8 mouse cellular contexts compared by ENCODE assay signal in genomic region chr8:4276111-4276465, GRCm38 (mm10). TPM values are rescaled to one million over a fixed set of nuclear protein-coding genes. Genes with fewer than 3 reads are reported as not detected.
DNase-seq lines count a peak whose midpoint lies in the region; ATAC-seq and TF ChIP-seq lines count a peak whose summit lies in the region.

No protein-coding gene starts in this region.

- H3K9ac ChIP-seq in heart, embryonic 15.5 days, result peak overlapping the region; percentile 80

- H3K9me3 ChIP-seq in heart, embryonic 15.5 days (replicated peaks), result no peaks in the 10 kb centered on the region
- H3K9me3 ChIP-seq in G1E (replicated peaks), result no peaks in the 10 kb centered on the region

- H3K4me2 ChIP-seq in heart, embryonic 15.5 days, result peak overlapping the region; percentile 82

- peak overlapping the region; percentile 79 for H3K4me3 ChIP-seq in heart, embryonic 15.5 days
- H3K4me3 ChIP-seq in G1E (ENCODE audit: low read depth, low read length), result peak overlapping the region; percentile 87
- peak overlapping the region; percentile 97 for H3K4me3 ChIP-seq in macrophage (ENCODE audit: inconsistent target)

- H3K27ac ChIP-seq in heart, embryonic 15.5 days, result peak overlapping the region; percentile 79
- H3K27ac ChIP-seq in macrophage, result 0 out of 2 replicates have a peak overlapping the region, but pooled peaks have one; percentile 7

- ATAC-seq in heart, embryonic 15.5 days (replicated peaks; ENCODE audit: insufficient number of reproducible peaks, insufficient read depth, low FRiP score, low read depth), result no peak; the same call in 1 of the 2 replicates
- no peak for ATAC-seq in G1E (ENCODE audit: extremely low read depth, insufficient number of reproducible peaks, low FRiP score, poor library complexity, severe bottlenecking)
- ATAC-seq in granulocyte monocyte progenitor cell, adult 5-6 weeks (replicated peaks; ENCODE audit: poor library complexity, severe bottlenecking), result peak; percentile 31; the same call in 1 of the 2 replicates
- no peak for ATAC-seq in megakaryocyte-erythroid progenitor cell, adult 5-6 weeks (replicated peaks; ENCODE audit: low FRiP score, low TSS enrichment, poor library complexity, severe bottlenecking)

- 25% methylated on average over 9 of the region's 9 CpGs for WGBS in heart, embryonic 15.5 days
- 28% methylated on average over 9 of the region's 9 CpGs for WGBS in macrophage (ENCODE audit: missing documents)

- H3K27me3 ChIP-seq in heart, embryonic 15.5 days, result no peaks in the 10 kb centered on the region
- no peaks in the 10 kb centered on the region for H3K27me3 ChIP-seq in G1E (ENCODE audit: insufficient read depth, low read length)

- peaks cover 13% of the 10 kb centered on the region for H3K4me1 ChIP-seq in heart, embryonic 15.5 days (replicated peaks)
- peaks cover 32% of the 10 kb centered on the region for H3K4me1 ChIP-seq in G1E (ENCODE audit: insufficient read depth, low read depth, low read length)

- H3K79me2 ChIP-seq in macrophage (ENCODE audit: inconsistent target), result peaks cover 38% of the 10 kb centered on the region

- DNase-seq in heart, postnatal 14 days, result no peak
- no peak for DNase-seq in G1E (ENCODE audit: low spot score)
- DNase-seq in left cerebral cortex, adult 8-10 months (ENCODE audit: low spot score in 2 of 2), result no peak
- no peak for DNase-seq in urinary bladder, postnatal 25 days (ENCODE audit: low spot score)

- H3K36me3 ChIP-seq in heart, embryonic 15.5 days, result peaks cover 26% of the 10 kb centered on the region
- H3K36me3 ChIP-seq in G1E (replicated peaks) (peaks cover 31% of the 10 kb centered on the region), macrophage (ENCODE audit: inconsistent target) (peaks cover 12% of the 10 kb centered on the region)

- intact Hi-C loops in heart, postnatal 14 days (cut with DNase I), result no loop called here

- TF ChIP-seq CTCF in G1E (IDR thresholded peaks at IDR 0.05; ENCODE audit: low read depth, low read length), result no peak

RNA-seq across cellular contexts. Expression of gene Timm44, which starts 0.4 kb away (rescaled TPM):
- 59.5 and 60.2 TPM in 2 replicates for polyA plus RNA-seq in heart, embryonic 15.5 days (2015; fragmentation: Nextera tagmentation; extraction: Ambion mirVana)
- total RNA-seq in heart, postnatal 14 days (2021), result 100 to 1,000 TPM; 110 to 117 TPM
- total RNA-seq in G1E (2014; fragmentation: Nextera tagmentation), result 81.8 and 94.6 TPM in 2 replicates
- 113 and 123 TPM in 2 replicates for total RNA-seq in G1E (2017)
- 65.3 and 81.1 TPM in 2 replicates for polyA plus RNA-seq in G1E (2012)
- total RNA-seq in granulocyte monocyte progenitor cell, adult 5-6 weeks (2014; fragmentation: Nextera tagmentation), result 72.1 and 74.5 TPM in 2 replicates
- total RNA-seq in granulocyte monocyte progenitor cell, adult 5-6 weeks (2017), result 113 and 128 TPM in 2 replicates
- total RNA-seq in macrophage (2018; cell fraction: chromatin; rRNA removed), result 100 to 1,000 TPM; 123 to 245 (median 190) TPM
- total RNA-seq in macrophage (2018; cell fraction: cytosol; rRNA removed), result 10 to 100 TPM; 27.7 to 46.0 (median 36.2) TPM
- 100 to 1,000 TPM in 6 of 26 experiments, 10 to 100 TPM in 20; 57.5 to 127 (median 88.8) TPM for total RNA-seq in macrophage (2018; cell fraction: nucleus; rRNA removed)
- polyA plus RNA-seq in macrophage (2018), result 41.5 to 47.7 TPM (median 45.0 TPM) in 3 replicates
- total RNA-seq in left cerebral cortex, adult 8-10 months (2022), result 10 to 100 TPM; 62.8 to 72.5 (median 66.8) TPM
- total RNA-seq in megakaryocyte-erythroid progenitor cell, adult 5-6 weeks (2014; fragmentation: Nextera tagmentation), result 72.7 and 139 TPM in 2 replicates
- 155 and 191 TPM in 2 replicates for total RNA-seq in megakaryocyte-erythroid progenitor cell, adult 5-6 weeks (2017)

RNA-seq across cellular contexts. Expression of gene Ctxn1, which starts 17.0 kb away (rescaled TPM):
- 27.8 and 37.3 TPM in 2 replicates for polyA plus RNA-seq in heart, embryonic 15.5 days (2015; fragmentation: Nextera tagmentation; extraction: Ambion mirVana)
- 1 to 10 TPM; 2.0 to 2.2 TPM for total RNA-seq in heart, postnatal 14 days (2021)
- 2.1 TPM in 1 of 2 replicates, not detected in the other for total RNA-seq in G1E (2014; fragmentation: Nextera tagmentation)
- total RNA-seq in G1E (2017), result 0.11 and 0.29 TPM in 2 replicates
- polyA plus RNA-seq in G1E (2012), result 1.6 and 2.0 TPM in 2 replicates
- 3.8 and 3.9 TPM in 2 replicates for total RNA-seq in granulocyte monocyte progenitor cell, adult 5-6 weeks (2014; fragmentation: Nextera tagmentation)
- 0.60 TPM in 1 of 2 replicates, not detected in the other for total RNA-seq in granulocyte monocyte progenitor cell, adult 5-6 weeks (2017)
- 1 to 10 TPM in 20 of 26 experiments, under 1 TPM in 5, not detected in 1; 0.62 to 3.9 (median 1.5) TPM for total RNA-seq in macrophage (2018; cell fraction: chromatin; rRNA removed)
- under 1 TPM in 16 of 26 experiments, not detected in 10; 0.11 to 0.37 (median 0.23) TPM for total RNA-seq in macrophage (2018; cell fraction: cytosol; rRNA removed)
- total RNA-seq in macrophage (2018; cell fraction: nucleus; rRNA removed), result 1 to 10 TPM in 19 of 26 experiments, under 1 TPM in 6, not detected in 1; 0.44 to 3.6 (median 1.6) TPM
- not detected in 3 replicates for polyA plus RNA-seq in macrophage (2018)
- total RNA-seq in left cerebral cortex, adult 8-10 months (2022), result 100 to 1,000 TPM; 515 to 546 (median 526) TPM
- total RNA-seq in megakaryocyte-erythroid progenitor cell, adult 5-6 weeks (2014; fragmentation: Nextera tagmentation), result 0.63 TPM in 1 of 2 replicates, not detected in the other
- not detected in 2 replicates for total RNA-seq in megakaryocyte-erythroid progenitor cell, adult 5-6 weeks (2017)

RNA-seq across cellular contexts. Expression of gene Snapc2, which starts 23.2 kb away (rescaled TPM):
- polyA plus RNA-seq in heart, embryonic 15.5 days (2015; fragmentation: Nextera tagmentation; extraction: Ambion mirVana), result 37.7 and 47.0 TPM in 2 replicates
- 10 to 100 TPM; 14.4 to 14.5 TPM for total RNA-seq in heart, postnatal 14 days (2021)
- total RNA-seq in G1E (2014; fragmentation: Nextera tagmentation), result 10.6 and 10.9 TPM in 2 replicates
- total RNA-seq in G1E (2017), result 9.1 and 13.5 TPM in 2 replicates
- polyA plus RNA-seq in G1E (2012), result 49.5 and 66.0 TPM in 2 replicates
- total RNA-seq in granulocyte monocyte progenitor cell, adult 5-6 weeks (2014; fragmentation: Nextera tagmentation), result 14.4 and 14.5 TPM in 2 replicates
- total RNA-seq in granulocyte monocyte progenitor cell, adult 5-6 weeks (2017), result 12.5 and 14.5 TPM in 2 replicates
- 10 to 100 TPM in 1 of 26 experiments, 1 to 10 TPM in 25; 1.2 to 35.4 (median 3.9) TPM for total RNA-seq in macrophage (2018; cell fraction: chromatin; rRNA removed)
- total RNA-seq in macrophage (2018; cell fraction: cytosol; rRNA removed), result 10 to 100 TPM in 25 of 26 experiments, 1 to 10 TPM in 1; 9.6 to 20.7 (median 15.3) TPM
- 10 to 100 TPM in 3 of 26 experiments, 1 to 10 TPM in 23; 2.7 to 11.6 (median 6.3) TPM for total RNA-seq in macrophage (2018; cell fraction: nucleus; rRNA removed)
- polyA plus RNA-seq in macrophage (2018), result 8.9 to 16.2 TPM (median 13.4 TPM) in 3 replicates
- 10 to 100 TPM; 36.2 to 40.5 (median 39.0) TPM for total RNA-seq in left cerebral cortex, adult 8-10 months (2022)
- total RNA-seq in megakaryocyte-erythroid progenitor cell, adult 5-6 weeks (2014; fragmentation: Nextera tagmentation), result 15.4 and 23.7 TPM in 2 replicates
- 14.0 and 19.6 TPM in 2 replicates for total RNA-seq in megakaryocyte-erythroid progenitor cell, adult 5-6 weeks (2017)

RNA-seq across cellular contexts. Expression of gene Tgfbr3l, which starts 28.1 kb away (rescaled TPM):
- polyA plus RNA-seq in heart, embryonic 15.5 days (2015; fragmentation: Nextera tagmentation; extraction: Ambion mirVana), result 3.0 and 3.3 TPM in 2 replicates
- total RNA-seq in heart, postnatal 14 days (2021), result 1 to 10 TPM; 3.0 to 4.3 TPM
- total RNA-seq in G1E (2014; fragmentation: Nextera tagmentation), result 20.1 and 21.3 TPM in 2 replicates
- 2.8 and 4.5 TPM in 2 replicates for total RNA-seq in G1E (2017)
- 34.8 and 35.0 TPM in 2 replicates for polyA plus RNA-seq in G1E (2012)
- total RNA-seq in granulocyte monocyte progenitor cell, adult 5-6 weeks (2014; fragmentation: Nextera tagmentation), result 13.1 and 17.0 TPM in 2 replicates
- 2.4 and 2.8 TPM in 2 replicates for total RNA-seq in granulocyte monocyte progenitor cell, adult 5-6 weeks (2017)
- total RNA-seq in macrophage (2018; cell fraction: chromatin; rRNA removed), result 10 to 100 TPM in 23 of 26 experiments, 1 to 10 TPM in 3; 7.1 to 36.8 (median 19.0) TPM
- total RNA-seq in macrophage (2018; cell fraction: cytosol; rRNA removed), result 1 to 10 TPM in 5 of 26 experiments, under 1 TPM in 16, not detected in 5; 0.05 to 2.7 (median 0.40) TPM
- total RNA-seq in macrophage (2018; cell fraction: nucleus; rRNA removed), result 10 to 100 TPM in 18 of 26 experiments, 1 to 10 TPM in 8; 5.1 to 24.4 (median 12.6) TPM
- 0.36 to 1.4 TPM (median 0.42 TPM) in 3 replicates for polyA plus RNA-seq in macrophage (2018)
- total RNA-seq in left cerebral cortex, adult 8-10 months (2022), result 10 to 100 TPM in 3 of 4 experiments, 1 to 10 TPM in 1; 9.2 to 17.6 (median 12.5) TPM
- 9.2 and 16.7 TPM in 2 replicates for total RNA-seq in megakaryocyte-erythroid progenitor cell, adult 5-6 weeks (2014; fragmentation: Nextera tagmentation)
- total RNA-seq in megakaryocyte-erythroid progenitor cell, adult 5-6 weeks (2017), result 0.61 and 4.1 TPM in 2 replicates

RNA-seq across cellular contexts. Expression of gene Gm49320, which starts 37.4 kb away (rescaled TPM):
- 0.34 and 0.79 TPM in 2 replicates for polyA plus RNA-seq in heart, embryonic 15.5 days (2015; fragmentation: Nextera tagmentation; extraction: Ambion mirVana)
- total RNA-seq in heart, postnatal 14 days (2021), result under 1 TPM in 1 of 2 experiments, not detected in 1; 0.38 TPM
- total RNA-seq in G1E (2014; fragmentation: Nextera tagmentation) (3.8 and 7.0 TPM in 2 replicates), G1E (2017) (0.23 TPM in 1 of 2 replicates, not detected in the other)
- polyA plus RNA-seq in G1E (2012) (0.24 and 2.3 TPM in 2 replicates), macrophage (2018) (0.10 to 0.22 TPM in 2 of 3 replicates, not detected in the other)
- 1.1 TPM in 1 of 2 replicates, not detected in the other for total RNA-seq in granulocyte monocyte progenitor cell, adult 5-6 weeks (2014; fragmentation: Nextera tagmentation)
- 0.52 TPM in 1 of 2 replicates, not detected in the other for total RNA-seq in granulocyte monocyte progenitor cell, adult 5-6 weeks (2017)
- total RNA-seq in macrophage (2018; cell fraction: chromatin; rRNA removed), result 1 to 10 TPM in 18 of 26 experiments, under 1 TPM in 3, not detected in 5; 0.69 to 4.8 (median 2.3) TPM
- total RNA-seq in macrophage (2018; cell fraction: cytosol; rRNA removed), result under 1 TPM in 8 of 26 experiments, not detected in 18; 0.05 to 0.40 (median 0.15) TPM
- 1 to 10 TPM in 9 of 26 experiments, under 1 TPM in 8, not detected in 9; 0.26 to 2.6 (median 1.3) TPM for total RNA-seq in macrophage (2018; cell fraction: nucleus; rRNA removed)
- total RNA-seq in left cerebral cortex, adult 8-10 months (2022), result 1 to 10 TPM in 3 of 4 experiments, under 1 TPM in 1; 0.13 to 1.8 (median 1.4) TPM
- total RNA-seq in megakaryocyte-erythroid progenitor cell, adult 5-6 weeks (2014; fragmentation: Nextera tagmentation), result 0.90 TPM in 1 of 2 replicates, not detected in the other
- total RNA-seq in megakaryocyte-erythroid progenitor cell, adult 5-6 weeks (2017), result 0.75 TPM in 1 of 2 replicates, not detected in the other

Comparison
In these comparisons a context has a peak if more than half of its experiments do, and no peak if none do; other contexts are left out.
1. RNA of gene Ctxn1, which starts 17.0 kb away (total RNA-seq): 515 to 546 TPM in left cerebral cortex, adult 8-10 months; 0.60 to 3.9 TPM in granulocyte monocyte progenitor cell, adult 5-6 weeks, 2.0 to 2.2 TPM in heart, postnatal 14 days, 0.11 to 2.1 TPM in G1E and 0.63 TPM in megakaryocyte-erythroid progenitor cell, adult 5-6 weeks; every median in the first group is over 100 times any median in the second.
2. Peak in every context shown above with its lines, with median percentiles within 50 percentile points of each other: H3K4me3 ChIP-seq.